Mouse (Mus musculus): ENCODE data around the gene Slc16a3.

DNA sequence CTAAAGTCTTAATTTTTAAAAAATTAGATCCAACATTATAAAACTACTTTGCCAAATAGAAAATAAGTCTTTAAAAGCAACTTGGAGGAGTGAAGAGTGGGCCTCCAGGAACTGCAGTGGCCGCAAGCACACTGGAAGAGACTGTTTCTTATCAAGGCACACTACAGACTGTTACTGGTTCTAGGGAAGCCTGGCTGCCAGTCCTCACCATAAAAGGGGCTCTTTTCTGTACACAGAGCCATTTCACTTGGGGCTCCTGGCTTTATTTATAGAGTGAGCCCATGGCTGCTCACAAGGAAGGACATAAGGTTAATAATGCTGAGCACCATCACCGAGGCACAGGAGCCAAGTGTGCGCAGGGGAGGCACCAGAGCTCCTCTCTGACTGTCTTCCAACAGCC lies 25.8 kb upstream of the Slc16a3 start:
- no peak for TF ChIP-seq CTCF (conservative IDR thresholded peaks at IDR 0.05; ENCODE audit: insufficient read depth, insufficient read length, low read depth, low read length)
- TF ChIP-seq POLR2A (IDR thresholded peaks at IDR 0.05; ENCODE audit: low read depth, low read length), result no peak
